Mouse (Mus musculus): Measurements from ENCODE around the gene Gm13023.
"Not testable (repeated sequence)": the region's sequence is repeated elsewhere in the genome, so short reads cannot be mapped to it uniquely, and the experiment has no call there.

The Gm13023 gene

GRCm38 (mm10) chr4:143789052-143789451 is at the start of gene Gm13023:
Gene Gm13023, plus strand, starts transcription at chr4:143789352.
- not testable (repeated sequence) for DNase-seq

- DNase-seq, result no peak
Measured at GRCm38 (mm10) chr4:143815993-143816392, 26.8 kb downstream of the Gm13023 start, which contains the start of gene Gm13084. Gene Gm13084, minus strand, starts transcription at chr4:143816093.
